Mouse (Mus musculus) olfactory bulb, adult 2 months (tissue): ENCODE measurements around the gene Skap2.

ENCODE experiments used
- CTCF ChIP-seq: fragments of 200-500 bp; IDR thresholded peaks from 2 replicates; pipeline ENCODE4 v1.5.1; 2012; ENCODE audit warnings: low read depth, mild to moderate bottlenecking, low read length, moderate library complexity; ENCODE audit not compliant: insufficient read depth
- POLR2A ChIP-seq: fragments of 200-500 bp; IDR thresholded peaks from 2 replicates; pipeline ENCODE4 v1.6.1; 2012; ENCODE audit warnings: mild to moderate bottlenecking, low read depth, low read length, moderate library complexity; ENCODE audit not compliant: insufficient read depth

DNA sequence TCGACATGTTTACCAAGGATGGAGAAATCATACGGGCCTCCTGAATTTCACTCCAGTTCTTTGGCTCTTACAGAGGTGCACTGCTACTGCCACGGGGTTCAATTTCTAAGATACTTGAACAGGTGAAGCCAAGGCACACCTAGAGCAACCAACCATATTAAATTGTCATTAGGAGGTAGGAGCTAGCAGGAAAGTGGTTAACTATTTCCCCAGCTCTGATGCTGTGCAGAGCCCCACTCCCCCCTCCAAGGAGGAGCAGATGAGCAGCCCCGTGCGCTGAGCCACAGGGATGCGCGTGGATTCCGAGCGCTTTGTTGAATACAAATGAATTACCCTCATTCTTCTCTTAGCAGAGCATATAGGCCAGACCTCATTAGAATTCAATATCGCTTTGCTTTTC, 162.8 kb downstream of the Skap2 start:
- no peak for TF ChIP-seq CTCF
- no peak for TF ChIP-seq POLR2A
